11 mouse cellular contexts compared by ENCODE assay signal in genomic region chr13:21240788-21241187, GRCm38 (mm10). TPM values are rescaled to one million over a fixed set of nuclear protein-coding genes. Genes with fewer than 3 reads are reported as not detected.
A peak's percentile ranks its signal among the peaks of the same experiment; 100 is the strongest.
DNase-seq lines count a peak whose midpoint lies in the region; ATAC-seq and TF ChIP-seq lines count a peak whose summit lies in the region.
"Had no signal": no experiment of that assay in that cellular context is flagged by ENCODE, and none has a peak within 500 bp of the region (broad histone marks: within the 10 kb centered on the region; RNA-seq: fewer than 3 reads in every experiment).

No protein-coding gene starts in this region.

- no peak for TF ChIP-seq EP300 in lung, postnatal 0 days (IDR thresholded peaks at IDR 0.05)

- H3K27ac ChIP-seq in forebrain, embryonic 11.5 days (ENCODE audit: low read depth, low read length) = no peak overlapping the region
- H3K27ac ChIP-seq in forebrain, postnatal 0 days (ENCODE audit: low read depth, low read length) = no peak overlapping the region
- H3K27ac ChIP-seq in lung, postnatal 0 days (ENCODE audit: low read length) = no peak overlapping the region

- no peak overlapping the region for H3K4me3 ChIP-seq in forebrain, embryonic 11.5 days (ENCODE audit: low read depth, low read length)
- no peak overlapping the region for H3K4me3 ChIP-seq in forebrain, postnatal 0 days (ENCODE audit: low read depth, low read length)
- H3K4me3 ChIP-seq in lung, postnatal 0 days (ENCODE audit: low read depth, low read length) = no peak overlapping the region

- peak; percentile 70 for ATAC-seq in forebrain, embryonic 11.5 days (replicated peaks; ENCODE audit: low FRiP score)
- ATAC-seq in forebrain, postnatal 0 days = no peak
- ATAC-seq in lung, postnatal 0 days = no peak
- ATAC-seq: Patski had no signal

- 6% methylated on average over 7 of the region's 7 CpGs for WGBS in forebrain, embryonic 11.5 days
- 9% methylated on average over 7 of the region's 7 CpGs for WGBS in forebrain, postnatal 0 days
- WGBS in lung, postnatal 0 days = 15% methylated on average over 7 of the region's 7 CpGs

- no peak for TF ChIP-seq CTCF in forebrain, postnatal 0 days (IDR thresholded peaks at IDR 0.05; ENCODE audit: low read depth)
- TF ChIP-seq CTCF in lung, postnatal 0 days (IDR thresholded peaks at IDR 0.05) = no peak

- H3K4me1 ChIP-seq in forebrain, embryonic 11.5 days (replicated peaks; ENCODE audit: control insufficient read depth, insufficient read depth, low read length) = no peaks in the 10 kb centered on the region; the same call in 1 of the 2 replicates
- no peaks in the 10 kb centered on the region for H3K4me1 ChIP-seq in forebrain, postnatal 0 days (ENCODE audit: insufficient read depth)
- no peaks in the 10 kb centered on the region for H3K4me1 ChIP-seq in lung, postnatal 0 days (ENCODE audit: insufficient read depth, low read depth, low read length)

- H3K9ac ChIP-seq in forebrain, embryonic 11.5 days (ENCODE audit: low read length) = no peak overlapping the region
- no peak overlapping the region for H3K9ac ChIP-seq in forebrain, postnatal 0 days
- no peak overlapping the region for H3K9ac ChIP-seq in lung, postnatal 0 days (replicated peaks; ENCODE audit: low read depth)

- H3K9me3 ChIP-seq in forebrain, embryonic 11.5 days (ENCODE audit: control insufficient read depth, low read length) = no peaks in the 10 kb centered on the region
- no peaks in the 10 kb centered on the region for H3K9me3 ChIP-seq in forebrain, postnatal 0 days (ENCODE audit: low read length)
- no peaks in the 10 kb centered on the region for H3K9me3 ChIP-seq in lung, postnatal 0 days (ENCODE audit: low read length)

- no peaks in the 10 kb centered on the region; the same call in 1 of the 2 replicates for H3K27me3 ChIP-seq in forebrain, embryonic 11.5 days (ENCODE audit: control insufficient read depth, insufficient read depth, low read length)
- H3K27me3 ChIP-seq in forebrain, postnatal 0 days (ENCODE audit: insufficient read depth, low read length) = no peaks in the 10 kb centered on the region; the same call in 1 of the 2 replicates
- H3K27me3 ChIP-seq in lung, postnatal 0 days (replicated peaks; ENCODE audit: insufficient read depth, low read length) = no peaks in the 10 kb centered on the region
- H3K27me3 ChIP-seq: Patski had no signal

- DNase-seq in forebrain, embryonic 11.5 days (ENCODE audit: low spot score) = peak; percentile 80
- DNase-seq in forebrain, postnatal 0 days = no peak
- peak; percentile 45 for DNase-seq in testis, postnatal 14 days (ENCODE audit: low spot score)
- no peak for DNase-seq in testis, postnatal 10 days (ENCODE audit: low spot score)
- peak; percentile 59 to 67 for DNase-seq in frontal cortex, postnatal 36 days (ENCODE audit: low spot score in 2 of 2)
- DNase-seq in right cerebral cortex, postnatal 10 days (ENCODE audit: low spot score in 2 of 2) = peak; percentile 40 to 60
- no peak for DNase-seq in urinary bladder, postnatal 36 days (ENCODE audit: low spot score in 2 of 2)
- no peak for DNase-seq in lung, postnatal 0 days (ENCODE audit: low spot score)

- no peak overlapping the region for H3K4me2 ChIP-seq in forebrain, embryonic 11.5 days (ENCODE audit: low read depth, low read length, severe bottlenecking)
- H3K4me2 ChIP-seq in forebrain, postnatal 0 days (ENCODE audit: low read depth) = no peak overlapping the region
- no peak overlapping the region for H3K4me2 ChIP-seq in lung, postnatal 0 days (replicated peaks; ENCODE audit: low read depth, low read length)

- H3K36me3 ChIP-seq in forebrain, embryonic 11.5 days (ENCODE audit: control insufficient read depth, insufficient read depth, low read length) = no peaks in the 10 kb centered on the region
- H3K36me3 ChIP-seq in forebrain, postnatal 0 days (ENCODE audit: insufficient read depth) = no peaks in the 10 kb centered on the region
- H3K36me3 ChIP-seq in lung, postnatal 0 days (ENCODE audit: insufficient read depth, low read length) = no peaks in the 10 kb centered on the region

RNA-seq across cellular contexts. Expression of gene Gpx5, which starts 51.7 kb away (rescaled TPM):
- not detected in 2 replicates for polyA plus RNA-seq in forebrain, embryonic 11.5 days (2014; fragmentation: Nextera tagmentation; extraction: Ambion mirVana)
- total RNA-seq in forebrain, postnatal 0 days (2014; rRNA removed) = not detected in 2 replicates
- not detected in 2 replicates for polyA plus RNA-seq in forebrain, postnatal 0 days (2015; fragmentation: Nextera tagmentation; extraction: Ambion mirVana)
- polyA plus RNA-seq in lung, postnatal 0 days (2015; fragmentation: Nextera tagmentation; extraction: Ambion mirVana) = not detected in 2 replicates
- total RNA-seq: layer of hippocampus, adult 18-20 months had no signal
- polyA plus RNA-seq: Patski; testis, adult 2 months had no signal

Comparison
In these comparisons a context has a peak if more than half of its experiments do, and no peak if none do; other contexts are left out.
1. DNase-seq: peak in forebrain, embryonic 11.5 days (single experiment), testis, postnatal 14 days (single experiment), frontal cortex, postnatal 36 days (2 of 2) and right cerebral cortex, postnatal 10 days (2 of 2); none in forebrain, postnatal 0 days (single experiment), testis, postnatal 10 days (single experiment), urinary bladder, postnatal 36 days (0 of 2) and lung, postnatal 0 days (single experiment).